Mouse (Mus musculus): Measurements from ENCODE around the gene AB124611. TPM values are rescaled to one million over a fixed set of nuclear protein-coding genes. Genes with fewer than 3 reads are reported as not detected.
"Not testable (repeated sequence)": the region's sequence is repeated elsewhere in the genome, so short reads cannot be mapped to it uniquely, and the experiment has no call there.

The AB124611 gene
- polyA plus RNA-seq, 1 experiment from 2014 or later: 2.5 TPM

- peak overlapping the region; percentile 98 for H3K4me3 ChIP-seq
- no peaks in the 10 kb centered on the region for H3K9me3 ChIP-seq
- H3K4me2 ChIP-seq: peak overlapping the region; percentile 96
- peak overlapping the region; percentile 93 for H3K9ac ChIP-seq
- peaks cover 35% of the 10 kb centered on the region for H3K4me1 ChIP-seq (replicated peaks)
- ATAC-seq (ENCODE audit: low FRiP score, low read depth): peak; percentile 61; the same call in 1 of the 2 replicates
- H3K27ac ChIP-seq (replicated peaks): peak overlapping the region; percentile 84
- WGBS: 2% methylated on average over 68 of the region's 69 CpGs
- H3K27me3 ChIP-seq: no peaks in the 10 kb centered on the region
- peaks cover 33% of the 10 kb centered on the region for H3K36me3 ChIP-seq
Measured at GRCm38 (mm10) chr9:21593122-21593721, 67.2 kb downstream of the AB124611 start.

- Histone ChIP-seq H3K4me3 (peak overlapping the region; percentile 98; the same call in 1 of the 2 replicates), H3K4me2 (peak overlapping the region; percentile 96), H3K9ac (0 out of 2 replicates have a peak overlapping the region, but pooled peaks have one; percentile 93), H3K4me1 (replicated peaks) (peaks cover 35% of the 10 kb centered on the region), H3K36me3 (peaks cover 21% of the 10 kb centered on the region)
- H3K27ac ChIP-seq (replicated peaks); H3K27me3 ChIP-seq; ATAC-seq (ENCODE audit: low FRiP score, low read depth); H3K9me3 ChIP-seq: not testable (repeated sequence)
- WGBS: 85% methylated on average over 8 of the region's 8 CpGs
Measured at GRCm38 (mm10) chr9:21594350-21594749, 68.4 kb downstream of the AB124611 start.

- peaks cover 35% of the 10 kb centered on the region for H3K4me1 ChIP-seq (replicated peaks)
- no peak overlapping the region for H3K9ac ChIP-seq
- H3K27ac ChIP-seq (replicated peaks): no peak overlapping the region
- H3K4me3 ChIP-seq: no peak overlapping the region
- 90% methylated on average over 2 of the region's 2 CpGs for WGBS
- peak overlapping the region; percentile 96; the same call in 1 of the 2 replicates for H3K4me2 ChIP-seq
- H3K27me3 ChIP-seq: no peaks in the 10 kb centered on the region
- H3K36me3 ChIP-seq: peaks cover 16% of the 10 kb centered on the region
- no peak for ATAC-seq (ENCODE audit: low FRiP score, low read depth)
- no peaks in the 10 kb centered on the region for H3K9me3 ChIP-seq
Measured at GRCm38 (mm10) chr9:21594838-21595237, 68.9 kb downstream of the AB124611 start.

Small RNAs within 50 kb of the gene (microRNA-seq; reads per million reads assigned to microRNA genes)
- gene Mir199a-1: not detected

Other genes with a start within 250 kb of the AB124611 start
- 14.9 and 15.7 TPM in 2 replicates for gene Kri1, start 238.2 kb upstream of the AB124611 start, polyA plus RNA-seq (2015; fragmentation: Nextera tagmentation; extraction: Ambion mirVana)
- 108 and 111 TPM in 2 replicates for gene Cdkn2d, start 234.8 kb upstream of the AB124611 start, polyA plus RNA-seq (2015; fragmentation: Nextera tagmentation; extraction: Ambion mirVana)
- 2.7 and 3.1 TPM in 2 replicates for gene Ap1m2, start 213.8 kb upstream of the AB124611 start, polyA plus RNA-seq (2015; fragmentation: Nextera tagmentation; extraction: Ambion mirVana)
- 64.5 and 73.4 TPM in 2 replicates for gene Slc44a2, start 205.5 kb upstream of the AB124611 start, polyA plus RNA-seq (2015; fragmentation: Nextera tagmentation; extraction: Ambion mirVana)
- 209 and 215 TPM in 2 replicates for gene Ilf3, start 158.3 kb upstream of the AB124611 start, polyA plus RNA-seq (2015; fragmentation: Nextera tagmentation; extraction: Ambion mirVana)
- 53.2 and 55.8 TPM in 2 replicates for gene Qtrt1, start 114.3 kb upstream of the AB124611 start, polyA plus RNA-seq (2015; fragmentation: Nextera tagmentation; extraction: Ambion mirVana)
- gene Dnm2, start 101.3 kb upstream of the AB124611 start, polyA plus RNA-seq (2015; fragmentation: Nextera tagmentation; extraction: Ambion mirVana): 65.0 and 73.1 TPM in 2 replicates
- 58.7 and 62.9 TPM in 2 replicates for gene Tmed1, start 15.9 kb upstream of the AB124611 start, polyA plus RNA-seq (2015; fragmentation: Nextera tagmentation; extraction: Ambion mirVana)
- gene Carm1, start 20.7 kb downstream of the AB124611 start, polyA plus RNA-seq (2015; fragmentation: Nextera tagmentation; extraction: Ambion mirVana): 42.6 and 46.1 TPM in 2 replicates
- 60.1 and 61.8 TPM in 2 replicates for gene Timm29, start 66.5 kb downstream of the AB124611 start, polyA plus RNA-seq (2015; fragmentation: Nextera tagmentation; extraction: Ambion mirVana)
- 25.1 and 25.2 TPM in 2 replicates for gene Yipf2, start 66.7 kb downstream of the AB124611 start, polyA plus RNA-seq (2015; fragmentation: Nextera tagmentation; extraction: Ambion mirVana)
- gene Smarca4, start 90.0 kb downstream of the AB124611 start, polyA plus RNA-seq (2015; fragmentation: Nextera tagmentation; extraction: Ambion mirVana): 126 and 139 TPM in 2 replicates
- gene Ldlr, start 197.3 kb downstream of the AB124611 start, polyA plus RNA-seq (2015; fragmentation: Nextera tagmentation; extraction: Ambion mirVana): 15.6 and 18.3 TPM in 2 replicates
- 26.4 and 27.2 TPM in 2 replicates for gene Spc24, start 234.1 kb downstream of the AB124611 start, polyA plus RNA-seq (2015; fragmentation: Nextera tagmentation; extraction: Ambion mirVana)